Mouse (Mus musculus) WW6 (cell line): ENCODE measurements at regions not wholly inside any gene's neighbourhood (a gene's known extent, or its start where the extent isn't known, plus 50 kb on each side); places are given as distances from the start of the nearest gene placed in this dataset.
"Not testable (repeated sequence)": the region's sequence is repeated elsewhere in the genome, so short reads cannot be mapped to it uniquely, and the experiment has no call there.

Experiments used
- DNase-seq: peaks from one replicate; pipeline ENCODE4 v3.0.0-alpha.2; 2013; ENCODE audit warnings: low read depth, low spot score

GRCm38 (mm10) chr1:7271466-7272110 is 2463.9 kb downstream of the Gm37988 start:
- DNase-seq: peak; percentile 26

GRCm38 (mm10) chr1:7298921-7299685 is 2491.4 kb downstream of the Gm37988 start:
- DNase-seq: not testable (repeated sequence)

- DNase-seq: no peak
Observed at GRCm38 (mm10) chr1:7308952-7309617, 2501.4 kb downstream of the Gm37988 start.

GRCm38 (mm10) chr1:7312401-7312800 is 2504.7 kb downstream of the Gm37988 start:
- DNase-seq: not testable (repeated sequence)

GRCm38 (mm10) chr1:7313468-7313867 is 2505.8 kb downstream of the Gm37988 start:
- no peak for DNase-seq

GRCm38 (mm10) chr1:7318850-7319249 is 2511.2 kb downstream of the Gm37988 start:
- no peak for DNase-seq

- DNase-seq: no peak
Observed at GRCm38 (mm10) chr1:7319313-7319712, 2511.6 kb downstream of the Gm37988 start.
